Mouse (Mus musculus): ENCODE data around the gene Grem1.

Grem1 gene

DNA sequence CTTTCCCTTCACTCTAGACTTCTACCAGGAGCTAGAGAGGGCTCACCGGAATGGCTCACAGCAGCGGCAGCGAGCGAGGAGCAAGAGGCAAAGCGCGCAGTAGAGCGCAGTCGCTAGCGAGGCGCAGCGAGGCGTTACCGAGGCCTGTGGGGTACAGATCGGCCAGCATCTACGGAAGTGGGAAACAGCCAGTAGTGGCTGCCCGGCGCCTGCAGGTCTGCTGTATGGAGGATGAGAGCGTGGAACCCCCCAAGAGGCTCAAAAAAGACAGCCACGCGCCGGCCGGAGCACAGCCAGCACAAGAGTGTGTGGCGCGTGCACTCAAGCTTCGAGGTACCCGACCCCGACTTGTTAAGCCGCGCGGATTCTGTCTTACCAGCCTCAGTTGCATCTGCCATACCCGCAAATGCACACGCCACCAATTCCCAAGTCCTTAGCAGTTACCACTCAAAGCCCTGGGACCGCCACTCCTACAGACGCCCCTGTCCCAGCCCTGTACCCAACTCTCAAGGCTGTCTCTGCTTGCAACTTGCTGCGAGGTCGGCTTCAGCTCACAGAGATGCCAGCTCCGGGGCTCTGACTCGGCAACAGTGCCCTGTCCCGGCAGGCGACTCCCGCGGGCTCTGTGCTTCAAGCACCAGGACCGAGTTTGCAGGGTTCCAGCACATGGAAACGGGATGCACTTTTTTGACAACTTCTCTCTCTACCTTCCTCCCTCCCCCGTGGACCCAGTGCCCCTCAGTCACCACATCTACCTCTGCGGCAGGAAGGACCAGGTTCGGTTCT is 728 bp downstream of the Grem1 start:
- no peak for DNase-seq (ENCODE audit: low spot score in 2 of 2)

DNA sequence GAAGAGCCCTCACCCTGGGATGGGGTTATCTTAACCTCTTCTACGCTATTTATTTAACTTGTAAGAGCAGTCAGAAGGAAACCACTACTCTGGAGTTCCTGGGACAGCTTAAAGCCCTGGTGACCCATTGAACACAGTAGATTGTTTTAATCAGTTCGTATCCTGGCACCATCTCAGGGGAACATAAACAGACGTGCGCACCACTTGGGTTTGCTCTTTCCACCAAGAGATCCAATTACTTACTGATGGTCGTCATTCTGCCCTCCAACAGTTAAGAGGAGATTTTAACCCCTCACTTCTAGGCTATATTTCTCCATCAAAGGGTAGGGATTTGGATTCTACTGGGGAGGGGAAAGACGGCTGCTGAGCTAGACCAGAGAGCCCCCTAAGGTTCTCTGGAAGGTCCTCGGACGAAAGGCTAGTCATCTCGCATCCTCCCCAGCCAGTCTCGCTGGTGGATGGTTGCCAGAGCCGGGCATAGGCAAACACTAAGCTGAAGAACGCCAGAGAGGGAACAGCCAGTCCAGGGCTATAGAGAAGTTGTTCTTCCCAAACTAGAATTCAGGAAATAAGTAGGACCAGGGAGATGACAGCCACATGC is 1.4 kb downstream of the Grem1 start:
- DNase-seq (ENCODE audit: low spot score in 2 of 2): no peak

DNA sequence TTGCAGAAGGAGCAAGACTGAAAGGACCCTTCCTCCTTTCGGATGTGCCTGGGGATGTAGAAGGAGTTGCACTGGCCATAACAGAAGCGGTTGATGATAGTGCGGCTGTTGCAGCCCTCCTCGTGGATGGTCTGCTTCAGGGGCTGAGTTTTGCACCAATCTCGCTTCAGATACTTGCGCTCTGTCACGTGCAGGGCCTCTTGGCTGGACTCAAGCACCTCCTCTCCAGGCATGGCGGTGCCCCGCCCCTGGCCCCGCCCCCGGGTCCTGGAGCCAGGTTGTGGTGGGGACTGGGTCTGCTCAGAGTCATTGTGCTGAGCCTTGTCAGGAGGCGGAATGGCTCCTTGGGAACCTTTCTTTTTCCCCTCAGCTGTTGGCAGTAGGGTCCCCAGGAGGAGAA is 8.7 kb downstream of the Grem1 start:
- no peak for DNase-seq (ENCODE audit: low spot score in 2 of 2)

DNA sequence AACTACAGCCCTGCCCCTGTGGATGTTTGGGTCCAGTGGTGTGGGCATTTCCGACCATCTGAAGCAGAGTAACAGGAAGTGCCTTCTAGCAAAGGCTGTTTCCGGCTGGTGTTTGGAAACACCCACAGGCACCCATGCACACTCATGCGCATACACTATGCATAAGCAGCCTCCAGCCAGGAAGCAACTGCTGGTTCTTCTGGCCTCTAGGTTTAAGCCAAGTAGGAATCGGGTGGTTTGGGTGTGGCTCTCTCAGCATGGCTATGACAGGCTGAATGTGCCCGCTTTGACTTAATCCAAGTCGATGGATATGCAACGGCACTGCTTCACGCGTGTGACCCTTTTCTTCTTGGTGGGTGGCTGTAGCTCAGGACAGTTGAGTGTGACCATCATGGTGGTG is 9.1 kb downstream of the Grem1 start:
- no peak for DNase-seq (ENCODE audit: low spot score in 2 of 2)

DNA sequence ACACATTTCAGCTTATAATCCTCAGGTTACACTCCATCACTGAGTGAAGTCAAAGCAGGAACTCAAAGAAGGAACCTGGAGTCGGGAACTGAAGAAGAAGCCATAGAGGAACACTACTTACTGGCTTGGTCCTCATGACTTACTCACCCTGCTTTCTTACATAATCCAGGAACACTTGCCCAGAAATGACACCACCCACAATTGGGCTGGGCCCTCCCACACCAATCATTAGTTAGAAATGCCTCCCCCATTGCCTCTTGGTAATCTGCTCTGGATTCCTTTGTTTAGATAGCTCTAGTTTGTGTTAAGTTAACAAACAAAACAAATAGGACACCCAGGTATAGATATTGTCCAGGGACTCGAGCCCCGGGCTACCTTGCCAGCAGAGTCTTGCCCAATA is 29.9 kb downstream of the Grem1 start:
- DNase-seq (ENCODE audit: low spot score in 2 of 2): no peak

DNA sequence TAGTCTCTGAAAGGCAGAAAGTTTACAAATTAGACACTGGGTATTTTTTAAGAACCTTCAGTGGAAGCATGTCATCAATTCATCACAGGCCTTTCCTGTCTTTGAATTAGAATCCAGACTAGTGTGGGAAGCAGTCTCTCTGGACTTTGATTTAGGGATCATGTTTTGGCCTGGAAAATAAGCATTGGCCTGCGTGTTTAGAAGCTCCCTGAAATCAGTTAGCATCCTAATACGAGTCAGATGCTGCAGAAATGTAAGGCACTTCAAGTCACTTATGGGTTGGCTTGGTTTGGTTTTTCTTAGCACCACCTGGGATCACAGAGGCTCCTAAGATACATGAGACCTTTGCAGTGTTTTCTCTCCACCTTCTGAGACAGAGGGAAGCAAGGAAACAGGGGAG is 43.6 kb downstream of the Grem1 start:
- DNase-seq (ENCODE audit: low spot score in 2 of 2): no peak

DNA sequence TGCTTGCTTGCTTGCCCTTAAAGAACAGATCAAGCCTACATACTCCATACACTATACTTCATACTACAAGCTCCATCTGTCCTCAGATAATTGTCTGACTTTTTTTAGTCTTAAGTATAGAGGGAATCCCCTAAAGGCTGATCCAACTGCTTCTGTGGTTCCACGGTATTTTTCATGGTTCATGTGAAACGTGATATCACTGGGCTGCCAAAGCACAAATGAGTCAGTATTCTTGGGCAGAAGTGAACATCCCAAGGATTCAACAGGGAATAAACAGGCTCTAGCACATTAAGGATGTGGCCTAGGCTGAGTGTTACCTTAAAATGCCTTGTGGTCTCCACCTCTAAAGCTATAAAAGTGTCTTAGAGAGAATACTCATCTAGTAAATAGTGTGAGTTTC is 45.0 kb downstream of the Grem1 start:
- DNase-seq (ENCODE audit: low spot score in 2 of 2): no peak

DNA sequence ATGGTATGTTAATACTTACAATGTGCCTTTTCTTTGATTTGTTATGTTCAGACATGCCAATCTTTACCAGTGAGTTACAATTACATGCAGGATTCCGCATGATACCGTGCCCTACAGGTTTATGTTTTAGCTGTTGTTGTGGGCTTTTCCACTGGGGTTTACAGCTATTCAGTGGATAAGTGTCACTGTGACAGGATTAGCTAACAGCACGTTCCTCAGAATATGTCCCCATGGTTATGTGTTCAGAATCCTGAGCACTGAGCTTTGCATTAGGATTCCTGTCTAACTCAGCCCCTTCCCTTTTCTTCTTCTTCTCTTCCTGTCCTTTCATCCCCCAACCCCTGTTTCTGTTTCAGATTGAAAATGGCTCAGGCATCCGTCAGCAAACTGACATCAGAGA is 50.9 kb downstream of the Grem1 start:
- no peak for DNase-seq (ENCODE audit: low spot score in 2 of 2)

DNA sequence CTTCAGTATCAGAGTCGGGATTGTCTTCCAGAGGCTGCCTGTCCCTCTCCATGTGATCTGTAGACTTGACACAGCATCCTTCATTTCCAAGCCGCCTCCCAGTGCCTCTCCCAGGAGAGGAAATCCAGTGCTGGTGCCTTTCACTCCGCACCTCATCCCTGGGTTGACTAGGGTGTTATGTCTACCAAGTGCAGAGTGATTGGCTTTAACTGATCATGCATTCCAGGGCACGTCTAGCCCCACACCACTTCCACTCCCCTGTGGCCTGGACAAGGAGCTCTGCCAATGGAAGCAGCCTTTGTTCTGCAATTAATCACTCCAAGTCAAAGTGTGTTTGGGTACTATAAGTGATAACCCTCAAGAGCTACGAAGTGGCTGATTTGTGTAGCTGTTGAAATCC is 56.9 kb downstream of the Grem1 start:
- DNase-seq (ENCODE audit: low spot score in 2 of 2): no peak

DNA sequence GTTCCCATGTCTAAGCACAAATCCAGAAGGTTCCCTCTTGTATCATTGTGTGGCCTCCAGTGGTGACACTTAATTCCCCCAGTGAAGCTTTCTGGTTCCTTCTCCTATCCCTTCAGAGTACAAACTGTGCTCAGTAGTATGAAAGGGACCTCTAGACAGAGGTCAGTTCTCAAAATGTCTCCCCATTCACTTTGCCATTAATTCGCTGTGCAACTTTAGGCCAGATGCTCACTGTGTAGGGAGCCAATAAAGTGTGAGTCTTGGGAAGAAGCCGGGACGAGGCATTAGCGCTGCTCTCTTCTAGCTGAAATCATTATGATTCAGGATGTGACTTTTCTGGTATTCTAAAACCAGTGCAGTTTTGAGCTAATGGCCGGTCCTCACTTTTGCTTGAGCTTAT is 61.8 kb downstream of the Grem1 start:
- no peak for DNase-seq (ENCODE audit: low spot score in 2 of 2)

DNA sequence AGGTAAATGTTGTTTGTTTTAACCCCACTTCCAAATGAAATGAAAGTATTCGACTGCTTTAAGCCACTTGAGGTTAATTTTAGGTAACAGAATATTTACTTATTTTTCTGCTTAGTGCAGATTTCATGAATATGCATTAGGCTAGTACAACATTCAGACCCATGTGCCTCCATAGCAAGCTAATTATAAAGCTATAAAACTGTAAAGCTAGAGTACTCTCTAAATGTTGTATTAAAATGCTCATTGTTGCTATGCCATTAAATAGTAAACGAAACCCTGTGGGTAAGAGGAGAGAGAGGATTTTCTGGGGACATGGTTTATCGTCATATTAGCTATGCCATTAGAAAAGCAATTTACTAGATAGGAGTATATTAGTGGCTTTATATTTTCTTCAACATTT is 62.2 kb downstream of the Grem1 start:
- no peak for DNase-seq (ENCODE audit: low spot score in 2 of 2)
